Mouse (Mus musculus) embryonic fibroblast, embryonic 13.5 days (primary cell): Measurements from ENCODE around the gene Tjp2.

Experiments
- CTCF ChIP-seq: IDR thresholded peaks from 2 replicates; pipeline ENCODE4 v1.5.1; 2011; ENCODE audit warnings: mild to moderate bottlenecking, control low read depth, low read length, moderate library complexity, borderline replicate concordance; ENCODE audit not compliant: insufficient read depth
- POLR2A ChIP-seq: IDR thresholded peaks from 2 replicates; pipeline ENCODE4 v1.6.1; 2011; ENCODE audit warnings: low read depth, mild to moderate bottlenecking, control low read depth, low read length, moderate library complexity

- TF ChIP-seq POLR2A (no peak), CTCF (no peak)
Measured at GRCm38 (mm10) chr19:24187791-24188190, 37.0 kb downstream of the Tjp2 start.
